Mouse (Mus musculus) intestine, postnatal 0 days (tissue): Measurements from ENCODE around the gene Ranbp1. TPM values are rescaled to one million over a fixed set of nuclear protein-coding genes. Genes with fewer than 3 reads are reported as not detected.

Experiments
- ATAC-seq: fragments of 200-750 bp; cut with Nextera tagmentation; 2 replicates; pipeline ENCODE4 v1.8.0; 2017; ENCODE audit warnings: mild to moderate bottlenecking, moderate TSS enrichment, moderate library complexity
- H3K27ac ChIP-seq: fragments of 300-500 bp; sonication (generic); 2 replicates; pipeline ENCODE4 v1.5.1; 2014; ENCODE audit warnings: mild to moderate bottlenecking, low read depth, low read length, moderate library complexity
- H3K27me3 ChIP-seq: fragments of 300-500 bp; sonication (generic); replicated peaks from 2 replicates; pipeline ENCODE4 v1.6.1; 2014; ENCODE audit warnings: low read length, mixed read lengths; ENCODE audit not compliant: control insufficient read depth, insufficient read depth
- H3K36me3 ChIP-seq: fragments of 300-500 bp; sonication (generic); 2 replicates; pipeline ENCODE4 v1.6.1; 2014; ENCODE audit warnings: mild to moderate bottlenecking, moderate library complexity; ENCODE audit not compliant: control insufficient read depth, insufficient read depth
- H3K4me1 ChIP-seq: fragments of 300-500 bp; sonication (generic); replicated peaks from 2 replicates; pipeline ENCODE4 v1.6.1; 2014; ENCODE audit warnings: antibody characterized with exemption, low read length, mixed read lengths; ENCODE audit not compliant: control insufficient read depth, insufficient read depth
- H3K4me2 ChIP-seq: fragments of 300-500 bp; sonication (generic); replicated peaks from 2 replicates; pipeline ENCODE4 v1.6.1; 2014; ENCODE audit warnings: low read depth, mild to moderate bottlenecking, moderate library complexity
- H3K4me3 ChIP-seq: fragments of 300-500 bp; sonication (generic); 2 replicates; pipeline ENCODE4 v1.5.1; 2014; ENCODE audit warnings: low read depth, low read length
- H3K9ac ChIP-seq: fragments of 300-500 bp; sonication (generic); 2 replicates; pipeline ENCODE4 v1.6.1; 2014; ENCODE audit warnings: mild to moderate bottlenecking, low read depth, low read length
- H3K9me3 ChIP-seq: fragments of 300-500 bp; sonication (generic); 2 replicates; pipeline ENCODE4 v1.6.1; 2016; ENCODE audit warnings: mixed run types; ENCODE audit not compliant: control insufficient read depth
- CTCF ChIP-seq: sonication (generic); IDR thresholded peaks from 2 replicates; pipeline ENCODE4 v1.5.1; 2016; ENCODE audit warnings: low read depth, mild to moderate bottlenecking, control low read depth, antibody characterized with exemption, moderate library complexity
- WGBS: fragments of 180-500 bp; shearing (Covaris S2); extraction: QIAGEN DNeasy Blood & Tissue Kit; methylation state at CpG from one replicate; pipeline ENCODE4 v1.1.7; 2014; 5-methylcytosine and 5-hydroxymethylcytosine counted together
- polyA plus RNA-seq: library from polyadenylated mRNA; unstranded; fragments of >200 nt; fragmentation: Nextera tagmentation; extraction: Ambion mirVana; gene quantifications from 2 replicates; pipeline ENCODE4 v1.2.1, GENCODE M21; 2015

Gene Ranbp1
- polyA plus RNA-seq, 1 experiment from 2014 or later, result 229 TPM

- H3K27me3 ChIP-seq, result no peaks in the 10 kb centered on the region
- no peak overlapping the region for H3K27ac ChIP-seq
- TF ChIP-seq CTCF, result no peak
- H3K4me1 ChIP-seq, result 0 out of 2 replicates have a peak, but pooled peaks cover 8% of the 10 kb centered on the region
- H3K9ac ChIP-seq, result no peak overlapping the region
- H3K36me3 ChIP-seq, result peaks cover 52% of the 10 kb centered on the region
- H3K4me3 ChIP-seq, result 0 out of 2 replicates have a peak overlapping the region, but pooled peaks have one; percentile 88
- no peak for ATAC-seq
- H3K4me2 ChIP-seq, result peak overlapping the region; percentile 93
- H3K9me3 ChIP-seq, result no peaks in the 10 kb centered on the region
- 55% methylated on average over 4 of the region's 4 CpGs for WGBS
Observed at GRCm38 (mm10) chr16:18250231-18250630, 1.7 kb upstream of the Ranbp1 start.

- H3K27me3 ChIP-seq, result no peaks in the 10 kb centered on the region
- 0 out of 2 replicates have a peak, but pooled peaks cover 8% of the 10 kb centered on the region for H3K4me1 ChIP-seq
- TF ChIP-seq CTCF, result no peak
- peak overlapping the region; percentile 73 for H3K27ac ChIP-seq
- H3K9ac ChIP-seq, result peak overlapping the region; percentile 66
- peak; percentile 0; the same call in 1 of the 2 replicates for ATAC-seq
- 2% methylated on average over 27 of the region's 27 CpGs for WGBS
- H3K9me3 ChIP-seq, result no peaks in the 10 kb centered on the region
- H3K4me2 ChIP-seq, result peak overlapping the region; percentile 93
- peaks cover 56% of the 10 kb centered on the region for H3K36me3 ChIP-seq
- peak overlapping the region; percentile 88 for H3K4me3 ChIP-seq
Observed at GRCm38 (mm10) chr16:18249364-18249967, 934 bp upstream of the Ranbp1 start.

DNA sequence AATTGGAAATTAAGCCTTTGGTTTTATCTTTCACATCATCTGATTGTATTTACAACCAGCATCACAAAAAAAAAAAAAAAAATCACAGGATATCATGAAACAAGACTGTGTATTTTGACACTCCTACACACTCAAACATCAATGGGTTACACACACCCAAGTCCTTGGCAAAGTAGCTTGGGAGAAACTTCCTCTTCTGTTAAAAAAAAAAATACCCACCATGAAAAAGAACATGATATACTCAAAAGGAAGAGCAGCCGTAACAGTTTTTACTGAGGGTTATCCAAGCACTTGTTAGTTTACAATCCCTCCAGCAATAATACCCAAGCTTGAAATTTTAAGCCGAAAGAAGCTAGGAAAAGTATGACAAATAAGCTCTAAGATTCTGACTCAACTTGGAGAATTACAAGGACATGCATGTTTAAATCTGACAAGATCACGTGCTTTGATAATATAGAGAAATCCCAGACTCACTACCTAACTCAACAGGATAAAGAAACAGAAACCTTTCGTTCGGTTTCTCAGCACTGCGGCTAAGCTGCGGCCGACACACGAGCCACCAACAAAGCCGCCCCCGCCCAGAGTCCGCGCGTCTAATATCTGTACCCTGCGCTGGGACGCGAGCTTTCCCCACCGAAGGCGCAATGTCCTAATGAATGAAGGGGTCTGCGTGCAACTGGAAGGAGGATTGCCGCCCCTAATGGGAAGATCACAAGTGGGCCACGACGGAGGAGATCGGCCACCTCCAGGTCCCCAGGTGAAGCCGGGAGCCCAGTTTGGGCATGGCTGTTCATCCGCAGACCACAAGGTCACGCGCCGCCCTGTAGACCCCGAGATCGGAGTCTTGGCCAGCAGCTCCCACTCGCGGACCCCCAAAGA is 772 bp downstream of the Ranbp1 start:
- no peaks in the 10 kb centered on the region for H3K27me3 ChIP-seq
- H3K27ac ChIP-seq, result peak overlapping the region; percentile 82
- peak overlapping the region; percentile 88 for H3K4me3 ChIP-seq
- peak overlapping the region; percentile 86 for H3K9ac ChIP-seq
- 0 out of 2 replicates have a peak, but pooled peaks cover 8% of the 10 kb centered on the region for H3K4me1 ChIP-seq
- peak overlapping the region; percentile 93 for H3K4me2 ChIP-seq
- peaks cover 53% of the 10 kb centered on the region for H3K36me3 ChIP-seq
- ATAC-seq, result no peak
- H3K9me3 ChIP-seq, result no peaks in the 10 kb centered on the region
- TF ChIP-seq CTCF, result no peak
- under 1% methylated on average over 33 of the region's 33 CpGs for WGBS

GRCm38 (mm10) chr16:18241581-18241980 is 7.0 kb downstream of the Ranbp1 start:
- H3K9ac ChIP-seq, result no peak overlapping the region
- no peak for ATAC-seq
- no peak overlapping the region for H3K4me3 ChIP-seq
- H3K27me3 ChIP-seq, result no peaks in the 10 kb centered on the region
- peaks cover 82% of the 10 kb centered on the region for H3K36me3 ChIP-seq
- 92% methylated on average over 10 of the region's 10 CpGs for WGBS
- no peaks in the 10 kb centered on the region for H3K4me1 ChIP-seq
- H3K9me3 ChIP-seq, result no peaks in the 10 kb centered on the region
- no peak for TF ChIP-seq CTCF
- H3K27ac ChIP-seq, result no peak overlapping the region
- H3K4me2 ChIP-seq, result no peak overlapping the region

- Histone ChIP-seq H3K4me3 (no peak overlapping the region), H3K27ac (no peak overlapping the region), H3K36me3 (peaks cover 40% of the 10 kb centered on the region), H3K4me2 (no peak overlapping the region), H3K4me1 (no peaks in the 10 kb centered on the region), H3K9me3 (no peaks in the 10 kb centered on the region), H3K27me3 (no peaks in the 10 kb centered on the region), H3K9ac (no peak overlapping the region)
- no peak for ATAC-seq
- no peak for TF ChIP-seq CTCF
- 76% methylated on average over 7 of the region's 7 CpGs for WGBS
Observed at GRCm38 (mm10) chr16:18236676-18237501, 11.6 kb downstream of the Ranbp1 start.
